Mouse (Mus musculus): Measurements from ENCODE around the gene Asb7.

- TF ChIP-seq CTCF (IDR thresholded peaks at IDR 0.05; ENCODE audit: control insufficient read depth, insufficient read depth, low read length) = no peak
- TF ChIP-seq POLR2A (IDR thresholded peaks at IDR 0.05; ENCODE audit: borderline replicate concordance, control insufficient read depth, low read depth, low read length) = no peak
Observed at GRCm38 (mm10) chr7:66724954-66725353, 35.6 kb upstream of the Asb7 start.

All from bone marrow, adult 2 months (tissue).